Mouse (Mus musculus) hindbrain, embryonic 15.5 days (tissue): ENCODE results near the gene Plekhm2. TPM values are rescaled to one million over a fixed set of nuclear protein-coding genes. Genes with fewer than 3 reads are reported as not detected.

Experiments used
- ATAC-seq: fragments of 200-750 bp; cut with Nextera tagmentation; 2 replicates; pipeline ENCODE4 v1.8.0; 2017; ENCODE audit warnings: low read depth, moderate number of reproducible peaks, moderate TSS enrichment; ENCODE audit not compliant: low FRiP score
- H3K27ac ChIP-seq: fragments of 300-500 bp; sonication (generic); replicated peaks from 2 replicates; pipeline ENCODE4 v1.5.1; 2015; ENCODE audit warnings: mild to moderate bottlenecking, inconsistent platforms
- H3K27me3 ChIP-seq: fragments of 300-500 bp; sonication (generic); 2 replicates; pipeline ENCODE4 v1.6.1; 2015; ENCODE audit warnings: control low read depth, inconsistent platforms
- H3K36me3 ChIP-seq: fragments of 300-500 bp; sonication (generic); 2 replicates; pipeline ENCODE4 v1.6.1; 2015; ENCODE audit warnings: control low read depth, inconsistent platforms
- H3K4me1 ChIP-seq: fragments of 300-500 bp; sonication (generic); replicated peaks from 2 replicates; pipeline ENCODE4 v1.6.1; 2015; ENCODE audit warnings: control low read depth, inconsistent platforms
- H3K4me2 ChIP-seq: fragments of 300-500 bp; sonication (generic); 2 replicates; pipeline ENCODE4 v1.6.1; 2015; ENCODE audit warnings: moderate library complexity, mild to moderate bottlenecking, inconsistent platforms
- H3K4me3 ChIP-seq: fragments of 300-500 bp; sonication (generic); 2 replicates; pipeline ENCODE4 v1.5.1; 2015; ENCODE audit warnings: mild to moderate bottlenecking, inconsistent platforms
- H3K9ac ChIP-seq: fragments of 300-500 bp; sonication (generic); 2 replicates; pipeline ENCODE4 v1.6.1; 2015; ENCODE audit warnings: inconsistent platforms
- H3K9me3 ChIP-seq: fragments of 300-500 bp; sonication (generic); 2 replicates; pipeline ENCODE4 v1.6.1; 2016; ENCODE audit warnings: control low read depth, inconsistent platforms
- WGBS: fragments of 180-500 bp; shearing (Covaris S2); methylation state at CpG from one replicate; pipeline ENCODE4 v1.1.7; 2015; 5-methylcytosine and 5-hydroxymethylcytosine counted together
- polyA plus RNA-seq: library from polyadenylated mRNA; unstranded; fragments of >200 nt; fragmentation: Nextera tagmentation; extraction: Ambion mirVana; gene quantifications from 2 replicates; pipeline ENCODE4 v1.2.1, GENCODE M21; 2015

The Plekhm2 gene
- polyA plus RNA-seq, 1 experiment from 2014 or later, result 9.9 TPM

GRCm38 (mm10) chr4:141625774-141626550, 38.7 kb downstream of the Plekhm2 start:
- no peaks in the 10 kb centered on the region for H3K4me1 ChIP-seq
- H3K9me3 ChIP-seq, result no peaks in the 10 kb centered on the region
- ATAC-seq, result no peak
- H3K27me3 ChIP-seq, result no peaks in the 10 kb centered on the region
- H3K4me2 ChIP-seq, result no peak overlapping the region
- WGBS, result 90% methylated on average over 16 of the region's 16 CpGs
- H3K4me3 ChIP-seq, result no peak overlapping the region
- H3K9ac ChIP-seq, result no peak overlapping the region
- H3K36me3 ChIP-seq, result peaks cover 45% of the 10 kb centered on the region
- no peak overlapping the region for H3K27ac ChIP-seq

DNA sequence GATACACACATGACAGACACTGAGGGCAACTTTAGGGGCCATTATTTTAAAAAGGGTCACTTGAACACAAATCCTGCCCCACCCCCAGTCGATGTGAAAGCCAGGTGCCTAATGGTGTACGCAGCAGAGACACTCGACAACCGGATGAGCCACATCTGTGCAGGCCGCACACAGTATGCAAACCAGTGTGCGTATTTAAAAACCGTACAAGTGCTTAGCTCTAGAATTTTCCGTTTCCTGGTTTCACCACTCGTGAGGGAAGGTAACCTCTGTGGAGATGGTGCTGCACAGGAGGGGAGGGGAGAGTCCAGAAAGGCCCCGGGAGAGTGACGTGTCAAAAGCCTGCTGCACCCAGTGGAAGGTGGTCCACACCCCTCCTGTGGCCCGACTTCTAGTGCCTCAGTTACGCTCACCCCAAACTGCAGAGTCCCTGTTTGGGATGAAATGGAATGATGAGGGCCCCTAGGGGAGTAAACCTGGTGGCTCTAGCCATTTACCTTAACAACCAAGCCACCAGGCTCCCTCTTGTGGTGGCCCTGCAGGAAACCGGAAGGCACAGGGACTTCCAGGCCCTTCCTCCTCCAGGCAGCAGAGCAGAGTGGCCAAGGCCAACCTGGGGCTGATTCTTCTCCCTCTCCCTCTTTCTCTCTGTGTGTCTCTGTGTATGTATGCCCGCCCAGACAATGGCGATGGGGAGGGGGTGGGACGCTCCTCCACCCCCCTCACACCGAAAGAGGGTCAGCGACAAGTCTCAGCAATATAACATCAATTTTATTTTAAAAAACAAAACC, 39.5 kb downstream of the Plekhm2 start:
- Histone ChIP-seq H3K4me2 (no peak overlapping the region), H3K9ac (no peak overlapping the region), H3K9me3 (no peaks in the 10 kb centered on the region), H3K27me3 (no peaks in the 10 kb centered on the region), H3K36me3 (peaks cover 38% of the 10 kb centered on the region), H3K4me3 (no peak overlapping the region), H3K27ac (no peak overlapping the region), H3K4me1 (no peaks in the 10 kb centered on the region)
- WGBS, result 81% methylated on average over 19 of the region's 19 CpGs
- no peak for ATAC-seq

DNA sequence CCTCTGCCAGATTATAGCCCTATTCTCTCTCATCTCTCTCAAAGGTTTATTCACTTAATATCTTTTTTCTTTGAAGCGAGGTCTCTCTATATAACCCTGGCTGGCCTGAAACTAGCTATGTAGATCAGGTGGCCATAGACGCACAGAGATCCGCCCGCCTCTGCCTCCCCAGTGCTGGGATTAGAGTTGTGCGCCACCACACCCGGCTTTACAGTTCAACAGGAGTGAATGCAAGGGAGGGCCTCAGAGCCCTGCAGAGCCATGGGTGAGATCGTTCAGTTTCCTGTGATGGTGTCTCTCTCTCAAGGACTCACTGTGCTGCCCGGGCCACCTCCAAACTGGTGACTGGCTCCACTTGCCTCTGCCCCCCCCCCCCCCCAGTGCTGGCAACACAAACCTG, 40.6 kb downstream of the Plekhm2 start:
- no peak overlapping the region for H3K4me2 ChIP-seq
- H3K36me3 ChIP-seq, result peaks cover 28% of the 10 kb centered on the region
- 94% methylated on average over 7 of the region's 8 CpGs for WGBS
- H3K27ac ChIP-seq, result no peak overlapping the region
- no peak for ATAC-seq
- H3K9me3 ChIP-seq, result no peaks in the 10 kb centered on the region
- no peak overlapping the region for H3K4me3 ChIP-seq
- no peaks in the 10 kb centered on the region for H3K4me1 ChIP-seq
- no peaks in the 10 kb centered on the region for H3K27me3 ChIP-seq
- H3K9ac ChIP-seq, result no peak overlapping the region

- Histone ChIP-seq H3K27me3 (no peaks in the 10 kb centered on the region), H3K4me3 (no peak within 1 kb of the TSS), H3K9me3 (no peaks in the 10 kb centered on the region), H3K36me3 (peaks cover 23% of the 10 kb centered on the region), H3K9ac (no peak within 1 kb of the TSS), H3K4me2 (no peak within 1 kb of the TSS), H3K27ac (no peak within 1 kb of the TSS), H3K4me1 (no peaks in the 10 kb centered on the region)
- peak; percentile 35; the same call in 1 of the 2 replicates for ATAC-seq
- 59% methylated on average over 1 of the region's 1 CpGs for WGBS
Measured at GRCm38 (mm10) chr4:141623666-141624065, 41.0 kb downstream of the Plekhm2 start, which contains the start of gene Slc25a34. Gene Slc25a34, minus strand, starts transcription at chr4:141623821.

DNA sequence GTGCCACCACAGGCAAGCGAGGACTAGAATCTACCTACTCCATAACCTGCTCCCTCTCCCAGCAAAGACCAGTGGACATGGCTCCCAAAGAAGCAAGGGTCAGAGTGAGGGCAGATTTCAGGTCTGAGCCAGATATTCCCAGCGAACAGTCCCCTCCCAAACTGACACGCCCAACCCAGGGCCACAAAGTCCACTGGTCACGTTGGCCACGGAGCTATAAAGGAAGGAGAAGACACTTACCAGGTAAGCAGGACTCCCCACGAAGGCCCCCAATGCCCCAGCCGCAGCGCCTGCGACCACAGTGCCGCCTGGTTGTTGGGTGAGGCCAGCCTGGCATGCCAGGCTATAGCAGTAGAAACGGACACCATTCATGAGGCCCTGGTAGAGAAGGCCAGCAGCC, 41.7 kb downstream of the Plekhm2 start:
- WGBS, result 91% methylated on average over 11 of the region's 11 CpGs
- Histone ChIP-seq H3K4me1 (peaks cover 2% of the 10 kb centered on the region), H3K9me3 (no peaks in the 10 kb centered on the region), H3K4me3 (no peak overlapping the region), H3K36me3 (peaks cover 17% of the 10 kb centered on the region), H3K27me3 (no peaks in the 10 kb centered on the region), H3K27ac (no peak overlapping the region), H3K9ac (no peak overlapping the region), H3K4me2 (no peak overlapping the region)
- ATAC-seq, result no peak

DNA sequence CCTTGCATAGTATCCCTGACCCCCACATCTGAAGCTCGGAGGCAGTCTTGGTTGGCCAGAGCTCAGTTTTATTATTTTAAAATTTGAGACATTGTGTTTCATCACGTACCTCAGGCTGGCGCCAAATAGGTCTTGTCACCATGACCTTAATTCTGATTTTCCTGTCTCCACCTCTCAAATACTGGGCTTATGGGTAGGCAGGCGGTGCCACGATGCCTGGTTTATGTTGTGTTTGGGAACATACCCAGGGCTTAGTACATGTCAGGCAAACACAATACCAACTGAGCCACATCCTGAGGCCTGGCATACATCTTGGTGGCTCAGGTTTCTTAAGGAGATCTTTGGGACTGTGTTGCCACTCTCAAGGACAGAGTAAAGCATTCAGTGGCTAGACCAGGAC, 42.1 kb downstream of the Plekhm2 start:
- Histone ChIP-seq H3K9ac (no peak overlapping the region), H3K4me3 (no peak overlapping the region), H3K4me2 (no peak overlapping the region), H3K27ac (no peak overlapping the region), H3K4me1 (peaks cover 6% of the 10 kb centered on the region), H3K9me3 (no peaks in the 10 kb centered on the region), H3K27me3 (no peaks in the 10 kb centered on the region), H3K36me3 (peaks cover 12% of the 10 kb centered on the region)
- 86% methylated on average over 5 of the region's 5 CpGs for WGBS
- ATAC-seq, result no peak

GRCm38 (mm10) chr4:141622091-141622490, 42.6 kb downstream of the Plekhm2 start:
- ATAC-seq, result no peak

DNA sequence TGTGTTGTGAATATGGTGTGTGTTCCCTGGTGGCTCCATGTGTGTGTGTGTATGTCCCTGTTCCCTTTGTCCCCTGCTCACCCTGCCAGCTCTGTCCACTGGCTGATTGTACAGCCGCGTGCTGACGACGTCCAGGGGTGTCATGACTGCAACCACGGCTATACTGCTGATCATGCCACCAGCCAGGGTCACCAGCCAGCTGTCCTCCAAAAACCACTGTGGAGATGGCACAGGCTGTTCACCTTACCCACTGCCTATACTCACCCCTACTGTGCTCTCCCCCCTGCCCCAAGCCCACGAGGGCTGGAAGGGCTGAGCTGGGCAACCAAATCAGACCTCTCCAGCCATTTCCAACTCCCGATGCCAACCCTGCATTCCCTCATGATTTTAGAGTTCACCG, 43.4 kb downstream of the Plekhm2 start:
- H3K9me3 ChIP-seq, result no peaks in the 10 kb centered on the region
- no peak overlapping the region for H3K9ac ChIP-seq
- H3K4me2 ChIP-seq, result no peak overlapping the region
- WGBS, result 84% methylated on average over 8 of the region's 8 CpGs
- no peaks in the 10 kb centered on the region for H3K27me3 ChIP-seq
- peaks cover 8% of the 10 kb centered on the region for H3K4me1 ChIP-seq
- peaks cover under 1% of the 10 kb centered on the region; the same call in 1 of the 2 replicates for H3K36me3 ChIP-seq
- H3K4me3 ChIP-seq, result no peak overlapping the region
- H3K27ac ChIP-seq, result no peak overlapping the region
- ATAC-seq, result no peak

More at GRCm38 (mm10) chr4:141622091-141622490, 42.6 kb downstream of the Plekhm2 start:
- Histone ChIP-seq H3K27ac (no peak overlapping the region), H3K4me3 (no peak overlapping the region), H3K9ac (no peak overlapping the region), H3K4me2 (no peak overlapping the region), H3K9me3 (no peaks in the 10 kb centered on the region), H3K27me3 (no peaks in the 10 kb centered on the region), H3K36me3 (peaks cover 7% of the 10 kb centered on the region), H3K4me1 (peaks cover 8% of the 10 kb centered on the region)
- WGBS, result 89% methylated on average over 8 of the region's 8 CpGs

DNA sequence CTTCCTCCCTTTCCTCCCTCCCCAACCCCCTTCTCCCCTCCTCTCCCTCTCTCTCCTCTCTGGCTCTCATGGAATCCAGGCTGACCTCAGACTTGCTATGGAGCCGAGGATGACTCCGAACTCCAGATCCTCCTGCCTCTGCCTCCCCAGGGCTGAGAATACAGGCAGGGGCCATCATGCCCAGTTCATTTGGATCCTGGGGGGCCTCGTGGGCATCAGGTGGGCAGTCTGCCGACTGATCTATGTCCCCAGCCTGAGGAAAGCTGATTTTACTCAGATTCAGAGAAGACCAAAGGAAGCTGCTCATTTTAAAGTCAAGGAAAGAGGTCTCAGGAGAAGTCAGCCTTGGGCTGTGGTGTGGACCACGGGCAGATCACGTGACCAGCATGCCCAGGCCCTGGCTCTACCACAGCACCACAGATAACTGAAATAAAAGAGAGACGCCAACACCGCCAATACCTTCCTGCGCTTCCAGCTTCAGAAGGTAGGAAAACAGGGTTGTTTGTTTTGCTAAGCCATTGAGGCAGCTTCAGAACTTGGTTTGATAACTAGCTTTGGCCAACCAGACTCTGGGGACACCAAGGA, 45.3 kb downstream of the Plekhm2 start:
- Histone ChIP-seq H3K27me3 (no peaks in the 10 kb centered on the region), H3K36me3 (no peaks in the 10 kb centered on the region), H3K9me3 (no peaks in the 10 kb centered on the region), H3K4me1 (peaks cover 8% of the 10 kb centered on the region), H3K4me3 (no peak overlapping the region), H3K9ac (no peak overlapping the region), H3K4me2 (no peak overlapping the region), H3K27ac (no peak overlapping the region)
- 89% methylated on average over 9 of the region's 9 CpGs for WGBS
- no peak for ATAC-seq

GRCm38 (mm10) chr4:141618565-141619243, 46.0 kb downstream of the Plekhm2 start, which contains the start of gene Tmem82:
Gene Tmem82, minus strand, starts transcription at chr4:141618633.
- 37% methylated on average over 19 of the region's 20 CpGs for WGBS

DNA sequence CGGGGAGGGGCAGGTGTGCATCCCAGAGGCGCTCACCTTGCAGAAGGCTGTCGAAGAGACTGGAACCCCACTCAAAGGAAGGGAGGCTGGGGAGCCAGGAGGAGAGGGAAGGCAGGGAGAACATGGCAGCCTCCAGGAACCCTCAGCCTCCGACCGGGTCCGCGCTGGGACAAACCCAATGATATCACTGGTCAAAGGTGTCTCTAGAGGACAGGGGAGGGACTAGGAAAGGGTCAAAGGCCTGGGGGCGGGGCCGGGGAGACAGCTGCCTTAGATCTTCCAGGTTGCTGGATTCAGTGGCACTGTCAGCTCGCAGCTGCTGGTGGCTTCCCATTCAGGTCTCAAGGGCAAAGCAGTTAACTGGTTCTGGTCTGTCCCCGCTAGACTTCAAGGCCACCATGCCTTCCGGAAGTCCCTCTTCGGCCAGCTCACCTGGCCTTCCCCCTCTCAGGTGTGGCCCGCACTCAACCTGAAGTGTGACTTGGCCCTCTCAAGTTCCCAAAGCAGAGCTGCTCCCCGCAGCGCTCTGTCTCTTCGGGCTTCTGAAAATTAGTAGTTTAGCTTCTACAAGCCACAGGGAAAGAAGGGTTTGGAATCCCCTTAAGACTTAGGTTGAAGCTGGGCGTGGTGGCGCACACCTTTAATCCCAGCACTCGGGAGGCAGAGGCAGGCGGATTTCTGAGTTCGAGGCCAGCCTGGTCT, 46.7 kb downstream of the Plekhm2 start:
- Histone ChIP-seq H3K4me3 (no peak overlapping the region), H3K27me3 (no peaks in the 10 kb centered on the region), H3K9me3 (no peaks in the 10 kb centered on the region), H3K27ac (no peak overlapping the region), H3K4me2 (peak overlapping the region; percentile 43), H3K36me3 (no peaks in the 10 kb centered on the region), H3K9ac (no peak overlapping the region), H3K4me1 (peaks cover 8% of the 10 kb centered on the region)
- no peak for ATAC-seq
- WGBS, result 14% methylated on average over 22 of the region's 22 CpGs

More at GRCm38 (mm10) chr4:141618565-141619243, 46.0 kb downstream of the Plekhm2 start, which contains the start of gene Tmem82:
- Histone ChIP-seq H3K9me3 (no peaks in the 10 kb centered on the region), H3K27ac (no peak within 1 kb of the TSS), H3K4me3 (no peak within 1 kb of the TSS), H3K36me3 (no peaks in the 10 kb centered on the region), H3K27me3 (no peaks in the 10 kb centered on the region), H3K9ac (no peak within 1 kb of the TSS), H3K4me1 (peaks cover 8% of the 10 kb centered on the region), H3K4me2 (peak within 1 kb of the TSS; percentile 43)
- no peak for ATAC-seq
